Mouse (Mus musculus) monocyte, adult 2 months (primary cell): ENCODE results near the gene Tcerg1l.

Source experiments
- DNase-seq, 2 experiments: peaks; one replicate each; pipeline ENCODE4 v3.0.0; 2022; ENCODE audit warnings: low spot score in 2 of 2, low read depth in 1 of 2

The Tcerg1l gene

DNA sequence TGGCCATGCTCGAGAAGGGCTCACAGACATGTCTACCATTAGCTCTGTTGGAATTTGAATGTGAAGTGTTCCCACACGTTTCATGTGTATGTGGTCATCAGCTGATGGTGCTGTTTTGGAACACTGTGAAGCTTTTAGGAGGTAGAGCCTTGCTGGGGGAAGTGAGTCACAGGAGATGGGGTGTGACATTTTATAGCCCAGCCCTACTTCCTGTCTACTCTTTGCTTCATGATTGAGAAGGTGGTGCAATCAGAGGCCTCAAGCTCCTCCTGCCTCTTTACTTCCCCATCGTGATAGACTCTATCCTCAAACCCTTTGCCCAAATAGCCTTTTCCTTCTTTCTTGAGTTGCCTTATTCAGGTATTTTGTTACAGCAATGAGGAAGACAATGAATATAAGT, 173.3 kb downstream of the Tcerg1l start:
- peak in 1 of 2 experiments; percentile 6 for DNase-seq

DNA sequence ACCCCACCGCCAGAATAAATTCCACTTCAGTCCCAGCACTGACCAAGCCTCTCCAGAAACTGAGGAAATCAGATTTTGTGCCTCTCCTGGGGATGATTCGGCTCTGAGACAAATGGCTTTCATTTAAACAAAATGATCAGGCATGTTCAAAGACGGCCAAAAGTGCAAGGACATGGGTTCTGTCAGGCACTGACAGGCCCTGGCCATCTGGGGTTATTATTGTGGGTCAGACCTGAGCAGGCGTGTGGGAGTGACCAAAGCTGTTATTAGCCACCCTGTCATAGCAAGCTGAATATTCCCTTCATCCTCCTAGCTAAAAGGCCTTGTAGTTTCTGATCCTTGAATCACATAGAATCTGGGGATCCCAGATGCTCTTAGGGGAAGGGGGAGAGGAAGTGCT, 174.6 kb downstream of the Tcerg1l start:
- DNase-seq, result no peak

DNA sequence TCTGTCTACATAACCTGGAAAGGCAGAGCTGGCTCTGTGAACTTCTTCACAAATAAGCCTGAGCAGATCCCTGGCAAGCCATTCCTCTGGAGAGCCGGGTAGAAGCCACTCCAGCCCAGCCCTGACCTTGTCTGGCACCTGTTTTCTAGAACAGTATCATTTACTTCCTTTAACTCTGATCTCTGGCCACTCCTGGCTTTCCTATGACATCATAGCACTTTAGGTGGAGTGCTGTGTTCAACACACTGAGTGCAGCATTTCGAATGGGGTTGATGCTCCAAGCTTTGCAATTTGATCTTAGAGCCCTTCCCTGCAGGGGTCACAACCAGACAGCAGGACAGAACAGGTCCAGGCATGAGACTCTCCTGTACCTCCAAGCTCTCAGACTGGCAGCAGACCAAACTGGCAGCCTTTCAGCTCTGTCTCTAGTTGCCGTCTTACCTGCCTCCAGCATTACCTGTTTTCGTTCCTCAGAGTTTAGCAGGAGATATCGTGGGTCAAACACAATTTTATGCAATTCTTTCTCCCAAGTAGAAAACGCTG, 179.9 kb downstream of the Tcerg1l start:
- no peak for DNase-seq

DNA sequence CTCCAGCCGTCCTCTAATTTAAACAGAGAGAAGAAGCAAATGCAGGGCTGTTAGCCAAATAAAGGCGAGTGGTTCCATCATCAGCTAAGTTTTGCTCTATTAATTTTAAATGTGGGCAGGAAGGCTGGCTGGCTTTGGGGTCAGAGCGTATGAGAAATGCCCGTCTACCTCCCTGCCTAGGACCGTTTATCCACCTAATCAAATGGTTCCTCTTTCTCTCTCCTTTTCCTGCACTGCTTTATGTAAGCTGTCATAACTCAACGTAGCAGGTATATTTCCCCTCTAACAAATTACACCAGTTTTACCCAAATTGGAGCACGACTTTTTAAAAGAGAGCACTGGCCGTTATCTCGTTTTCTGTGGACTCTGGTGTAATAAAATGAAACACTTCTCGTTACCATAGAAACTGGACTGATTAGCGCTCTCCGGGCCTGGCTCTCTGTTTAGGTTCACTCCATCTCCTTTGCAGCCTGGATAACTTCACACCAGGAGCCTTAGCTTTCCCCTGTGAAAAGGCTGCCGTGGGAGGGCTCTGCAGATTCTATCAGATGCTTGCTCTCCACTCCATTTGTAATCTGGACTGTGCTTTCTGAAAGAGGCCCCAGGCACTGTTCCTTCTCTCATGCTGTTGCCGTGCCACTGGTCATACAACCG, 182.2 kb downstream of the Tcerg1l start:
- no peak for DNase-seq

DNA sequence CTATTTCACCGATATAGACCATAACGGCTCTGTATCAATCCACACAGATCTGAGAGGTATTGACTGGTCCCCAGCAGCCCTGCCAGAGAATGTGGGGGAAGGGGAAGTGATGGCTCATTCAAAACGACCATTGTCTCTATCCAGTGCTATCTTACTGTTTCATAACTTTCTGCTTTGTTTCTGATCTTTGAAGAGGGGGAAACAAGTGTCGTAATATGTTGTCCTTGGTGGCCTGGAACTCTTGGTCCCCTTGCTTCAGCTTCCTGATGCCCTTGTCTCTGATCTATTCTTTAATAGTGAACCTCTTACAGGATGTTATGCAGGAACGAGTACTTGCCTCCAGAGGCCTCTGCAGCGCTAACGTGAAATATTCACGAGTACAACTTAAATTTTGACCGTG, 182.8 kb downstream of the Tcerg1l start:
- DNase-seq, result no peak

DNA sequence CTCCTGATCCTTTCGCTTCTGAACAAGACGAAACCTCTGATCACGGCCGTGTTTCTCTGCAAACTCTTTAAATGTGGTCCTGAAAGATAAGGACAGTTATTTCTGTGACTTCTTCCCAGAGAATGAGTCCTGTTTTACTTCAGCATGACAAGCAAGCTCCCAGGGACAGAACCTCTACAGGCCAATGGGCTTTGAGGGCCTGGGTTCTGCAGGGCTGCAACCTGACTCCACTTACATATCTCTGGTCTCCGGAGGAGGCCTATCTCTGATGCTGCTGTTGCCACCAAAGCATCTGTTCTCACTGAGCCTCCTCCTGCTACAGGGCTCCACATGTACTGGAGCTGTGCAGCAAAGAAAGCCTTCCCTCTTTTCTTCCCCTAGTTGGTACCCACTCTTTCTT, 187.8 kb downstream of the Tcerg1l start:
- DNase-seq, result no peak

DNA sequence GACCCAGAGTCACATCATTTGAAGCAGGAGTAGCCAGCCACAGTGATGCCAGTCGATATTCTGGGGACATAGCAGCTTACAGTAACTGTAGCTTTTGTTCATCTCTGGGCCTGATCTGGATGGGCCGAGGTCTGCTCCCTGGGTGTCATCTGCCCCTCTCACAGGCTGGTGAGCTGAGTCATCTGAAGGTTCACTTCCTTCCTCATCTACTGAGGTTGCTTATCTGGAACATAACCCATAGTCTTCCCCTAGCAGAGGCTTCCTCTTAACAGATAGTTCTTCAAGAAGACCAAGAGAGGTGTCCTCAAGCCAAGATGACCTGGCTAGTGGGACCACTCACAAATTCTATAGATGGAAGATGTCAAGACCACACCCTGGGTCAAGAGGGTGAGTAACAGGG, 192.4 kb downstream of the Tcerg1l start:
- DNase-seq, result no peak

DNA sequence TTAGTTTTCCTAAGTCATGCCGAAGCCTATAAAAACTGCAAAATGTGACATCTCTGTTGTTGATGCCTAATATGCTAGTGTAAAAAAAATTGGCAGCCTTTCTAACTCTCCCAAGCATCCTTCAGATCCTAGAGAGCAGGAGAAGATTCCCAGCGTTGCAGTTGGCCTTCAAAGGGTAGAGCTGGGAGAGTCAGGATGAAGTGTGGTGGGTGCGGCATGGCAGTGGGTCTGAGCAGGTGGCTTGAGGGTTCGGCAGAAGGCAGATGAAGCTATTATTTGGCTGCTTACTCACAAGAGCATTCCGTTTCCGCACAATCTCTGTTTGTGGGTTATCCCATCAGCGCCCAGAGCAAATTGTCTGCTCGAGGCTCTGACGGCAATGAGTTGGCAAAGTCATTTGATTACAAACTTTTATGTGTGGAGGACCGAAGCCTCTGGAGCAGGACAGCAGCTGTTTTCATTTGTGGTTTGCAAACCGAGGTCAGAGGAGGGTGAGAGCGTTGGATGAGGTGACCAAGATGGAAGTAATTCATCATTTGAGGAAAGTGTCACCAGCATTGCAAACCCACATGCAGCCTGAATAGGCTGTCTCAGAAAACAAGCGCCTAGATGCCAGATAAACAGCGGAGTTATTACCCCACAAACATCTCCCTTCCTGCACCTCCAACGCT, 195.2 kb downstream of the Tcerg1l start:
- DNase-seq, result no peak

DNA sequence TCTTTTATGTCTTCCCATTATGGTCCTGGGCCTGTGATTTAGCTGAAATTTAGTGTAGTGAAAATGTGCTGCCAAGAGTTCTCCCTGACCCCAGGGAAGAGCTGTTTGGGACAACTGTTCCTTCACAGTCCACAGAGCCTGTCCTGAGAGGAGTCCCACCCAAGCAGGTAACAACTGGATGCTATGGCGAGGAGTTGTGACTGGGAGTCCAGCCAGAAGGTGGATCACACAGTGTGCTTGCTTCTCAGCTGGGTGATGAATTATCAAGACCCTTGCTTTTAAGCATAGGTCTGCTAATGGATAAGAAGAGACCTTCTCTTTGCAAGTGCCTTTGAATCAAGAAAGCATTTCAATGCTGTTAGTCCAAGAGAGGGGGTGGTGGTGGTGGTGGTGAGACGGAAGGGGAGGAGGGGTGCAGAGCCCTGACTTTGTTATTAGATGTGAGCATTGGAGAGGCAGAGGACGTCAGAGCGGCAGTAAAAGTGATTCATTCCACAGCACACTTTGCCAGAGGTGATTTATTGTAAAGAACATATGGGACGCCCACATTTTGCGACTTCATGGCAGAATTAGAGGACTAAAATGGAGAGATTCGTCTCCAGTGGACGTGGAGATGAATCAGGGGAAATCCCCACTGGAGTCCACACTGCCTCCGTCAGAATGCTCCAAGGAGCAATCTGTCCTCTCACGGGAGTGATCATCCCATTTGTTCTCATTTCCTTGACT, 198.0 kb downstream of the Tcerg1l start:
- no peak for DNase-seq

DNA sequence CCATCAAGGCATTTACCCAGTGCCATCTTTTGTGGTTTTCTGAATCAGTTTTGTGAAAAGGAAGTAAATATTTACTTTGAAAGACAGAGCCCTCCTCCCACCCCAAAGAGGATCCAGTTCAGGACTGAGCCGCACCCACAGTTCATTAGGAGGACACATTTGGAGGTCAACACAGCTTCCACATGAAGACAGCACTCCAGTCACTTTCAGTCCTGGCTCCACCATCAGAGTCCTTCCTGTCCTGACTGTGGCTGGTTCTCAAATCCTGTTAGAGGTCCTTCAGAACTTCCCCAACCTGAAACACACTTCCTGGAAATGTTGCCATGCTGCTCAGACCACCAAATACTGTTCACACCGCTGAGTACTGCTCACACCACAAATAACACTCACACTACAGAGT, 201.4 kb downstream of the Tcerg1l start:
- DNase-seq, result no peak

DNA sequence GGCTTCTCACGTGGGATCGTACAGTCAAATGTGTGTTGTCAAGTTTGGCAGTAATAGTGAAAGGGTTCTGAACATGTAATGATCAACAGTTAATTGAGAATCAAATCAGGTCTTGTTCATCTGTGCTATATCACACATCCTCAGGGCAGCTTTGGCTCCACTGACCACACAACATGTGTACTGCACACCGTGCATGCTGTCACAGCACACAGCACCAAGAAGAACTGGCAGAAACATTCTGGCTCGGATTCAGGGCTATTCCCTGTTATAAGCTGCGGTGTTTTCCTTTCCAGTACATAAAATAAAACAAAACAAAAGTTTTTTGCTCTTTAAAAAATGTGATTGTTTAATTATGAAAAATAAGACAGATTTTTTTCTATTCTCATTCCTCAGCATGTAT, 213.3 kb downstream of the Tcerg1l start:
- no peak for DNase-seq

DNA sequence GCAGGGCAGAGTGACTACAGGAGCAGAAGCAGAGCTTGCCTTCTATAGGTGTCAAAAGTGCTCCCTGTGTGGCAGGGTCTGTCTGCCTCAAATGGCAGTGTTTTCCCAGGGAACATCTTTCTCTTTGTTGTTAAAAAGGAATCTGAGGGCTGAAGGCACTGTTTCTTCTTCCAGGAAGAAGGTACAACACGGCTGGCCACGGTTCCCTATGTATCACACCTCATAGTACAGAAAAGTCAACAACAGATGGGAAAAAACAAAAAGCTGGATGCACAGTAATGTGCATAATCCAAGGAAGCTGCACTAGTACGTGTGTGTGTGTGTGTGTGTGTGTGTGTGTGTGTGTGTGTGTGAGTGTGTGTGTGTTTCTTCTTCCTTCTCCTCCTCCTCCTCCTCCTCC, 215.3 kb downstream of the Tcerg1l start:
- no peak for DNase-seq

DNA sequence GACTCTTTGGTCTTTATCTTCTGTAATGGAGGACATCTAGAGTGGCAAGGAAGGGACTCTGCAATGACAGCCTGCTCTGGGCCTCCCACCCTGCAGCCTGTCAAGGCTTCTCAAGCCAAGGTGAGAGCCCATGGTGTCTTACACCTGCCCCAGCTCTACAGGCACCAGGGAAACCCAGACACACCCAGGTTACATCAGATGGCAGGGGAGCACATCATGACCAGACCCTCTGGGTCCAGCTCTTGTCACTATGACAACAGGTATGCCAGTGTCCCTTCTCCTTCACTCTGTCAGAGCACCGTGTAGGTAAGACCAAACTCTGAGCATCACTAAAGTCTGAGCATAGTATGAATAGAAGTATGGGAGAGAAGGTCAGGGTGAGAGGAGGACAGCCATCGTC, 218.9 kb downstream of the Tcerg1l start:
- DNase-seq, result no peak

DNA sequence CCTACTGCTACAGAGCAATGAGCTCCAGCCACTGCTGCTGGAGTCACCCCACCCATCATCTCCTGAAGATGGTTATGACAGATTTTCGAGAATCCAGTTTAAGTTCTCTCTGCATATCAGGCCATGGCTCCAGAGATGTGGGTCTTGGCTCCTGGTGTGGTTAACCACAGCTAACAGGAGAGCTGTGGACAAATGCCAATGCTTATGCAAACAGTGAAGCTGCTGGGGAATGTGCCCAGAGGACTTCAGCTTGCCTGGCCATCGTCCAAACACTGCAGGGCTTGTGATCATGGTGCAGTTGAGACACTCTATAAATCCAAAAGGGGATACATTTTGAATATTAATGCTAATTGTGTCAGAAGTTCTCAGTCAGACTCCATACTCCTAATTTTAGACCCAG, 221.5 kb downstream of the Tcerg1l start:
- no peak for DNase-seq

DNA sequence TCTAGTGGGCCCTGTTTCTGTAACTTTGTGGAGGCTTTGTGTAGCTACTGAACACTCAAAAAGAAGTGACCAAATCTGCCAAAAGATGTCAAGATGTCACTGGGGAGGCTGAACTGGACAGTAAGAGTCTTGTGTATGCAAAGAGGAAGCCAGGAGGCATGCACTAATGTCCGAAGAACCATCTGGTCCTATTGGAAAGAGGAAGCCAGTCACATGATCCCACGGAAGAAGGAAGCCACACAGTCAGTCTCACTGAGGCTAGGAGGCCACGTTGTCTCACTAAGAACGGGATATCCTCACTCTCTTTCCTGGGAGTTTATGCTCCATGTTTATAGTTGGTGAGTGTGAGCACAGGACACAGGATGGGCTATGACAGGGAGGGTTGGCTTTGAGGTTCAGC, 227.1 kb downstream of the Tcerg1l start:
- no peak for DNase-seq
